Mouse (Mus musculus): Measurements from ENCODE around the gene Cdh5.

DNA sequence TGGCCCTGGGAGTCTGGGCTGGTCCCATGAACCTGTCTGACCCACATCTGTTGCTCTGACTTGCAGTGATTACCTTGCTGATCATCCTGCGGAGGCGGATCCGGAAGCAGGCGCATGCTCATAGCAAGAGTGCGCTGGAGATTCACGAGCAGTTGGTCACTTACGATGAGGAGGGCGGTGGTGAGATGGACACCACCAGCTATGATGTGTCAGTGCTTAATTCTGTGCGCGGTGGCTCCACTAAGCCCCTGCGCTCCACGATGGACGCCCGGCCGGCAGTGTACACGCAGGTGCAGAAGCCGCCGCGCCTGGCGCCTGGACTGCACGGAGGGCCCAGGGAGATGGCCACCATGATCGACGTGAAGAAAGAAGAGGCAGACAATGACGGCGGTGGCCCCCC, 41.0 kb downstream of the Cdh5 start:
- TF ChIP-seq CTCF (conservative IDR thresholded peaks at IDR 0.05; ENCODE audit: low read length) (no peak), NANOG (IDR thresholded peaks at IDR 0.05; ENCODE audit: borderline replicate concordance, low read length) (no peak), POU5F1 (IDR thresholded peaks at IDR 0.05; ENCODE audit: borderline replicate concordance, low read length) (no peak)
